15 mouse cellular contexts compared by ENCODE assay signal in the genomic region with DNA sequence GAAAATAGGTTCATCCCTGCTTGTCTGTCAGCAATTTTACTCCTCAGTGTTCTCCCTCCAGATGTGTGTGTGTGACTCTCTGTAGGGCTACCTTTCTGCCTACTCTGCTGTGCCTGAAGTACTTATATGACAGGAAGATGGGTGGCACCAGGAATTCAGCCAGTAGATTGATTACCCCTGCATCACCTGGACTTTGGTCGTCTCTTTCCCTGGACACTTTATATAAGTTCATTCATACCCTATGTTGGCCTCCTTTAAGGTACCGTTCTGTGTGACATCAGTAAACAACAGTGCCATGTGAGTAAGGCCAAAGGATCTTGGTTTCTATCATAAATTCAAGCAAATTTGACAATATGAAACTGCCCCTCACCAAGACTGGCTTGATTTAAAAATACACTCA. TPM values are rescaled to one million over a fixed set of nuclear protein-coding genes. Genes with fewer than 3 reads are reported as not detected.
DNase-seq lines count a peak whose midpoint lies in the region; ATAC-seq and TF ChIP-seq lines count a peak whose summit lies in the region.
"Not testable (repeated sequence)": the region's sequence is repeated elsewhere in the genome, so short reads cannot be mapped to it uniquely, and the experiment has no call there.
"Had no signal": no experiment of that assay in that cellular context is flagged by ENCODE, and none has a peak within 500 bp of the region (broad histone marks: within the 10 kb centered on the region; RNA-seq: fewer than 3 reads in every experiment).

A gene (minus strand): TSS at position 101 of the 400 bp plus-strand sequence.

- WGBS in liver, adult 2 months = 38% methylated on average over 1 of the region's 2 CpGs
- WGBS in liver, postnatal 0 days (ENCODE audit: insufficient replicate concordance) = 54% methylated on average over 1 of the region's 2 CpGs

- not testable (repeated sequence) for H3K4me1 ChIP-seq in liver, adult 2 months (ENCODE audit: control insufficient read depth, insufficient read depth, low read length); liver, postnatal 0 days (ENCODE audit: insufficient read depth)

- not testable (repeated sequence) for H3K27me3 ChIP-seq in liver, adult 2 months (ENCODE audit: control insufficient read depth, insufficient read depth, low read length); liver, postnatal 0 days (ENCODE audit: insufficient read depth, low read length)

- H3K4me2 ChIP-seq in liver, postnatal 0 days (ENCODE audit: low read depth, low read length) = not testable (repeated sequence)

- not testable (repeated sequence) for H3K9me3 ChIP-seq in liver, postnatal 0 days (ENCODE audit: low read length)

- not testable (repeated sequence) for H3K79me2 ChIP-seq in liver, adult 2 months (ENCODE audit: control insufficient read depth, insufficient read depth, low read length)

- H3K4me3 ChIP-seq in liver, adult 2 months (ENCODE audit: insufficient read depth, low read depth, low read length); liver, postnatal 0 days (ENCODE audit: low read depth, low read length): not testable (repeated sequence)

- not testable (repeated sequence) for TF ChIP-seq POLR2A in liver, adult 2 months (IDR thresholded peaks at IDR 0.05; ENCODE audit: extremely low read depth, insufficient read depth, low read length)

- not testable (repeated sequence) for H3K9ac ChIP-seq in liver, adult 2 months (ENCODE audit: low read depth, low read length); liver, postnatal 0 days (replicated peaks)

- not testable (repeated sequence) for DNase-seq in liver, adult 2 months (ENCODE audit: extremely low read depth, low read depth, low spot score); liver, postnatal 0 days

- not testable (repeated sequence) for H3K36me3 ChIP-seq in liver, adult 2 months (ENCODE audit: control insufficient read depth, insufficient read depth, low read length); liver, postnatal 0 days (replicated peaks; ENCODE audit: insufficient read depth, low read length)

- TF ChIP-seq EP300 in liver, postnatal 0 days (IDR thresholded peaks at IDR 0.05; ENCODE audit: low read depth) = not testable (repeated sequence)

- H3K27ac ChIP-seq in liver, adult 2 months (replicated peaks; ENCODE audit: insufficient read depth, low read depth, low read length); liver, postnatal 0 days (ENCODE audit: low read depth): not testable (repeated sequence)

- TF ChIP-seq CTCF in liver, adult 2 months (IDR thresholded peaks at IDR 0.05; ENCODE audit: low read depth, low read length); liver, postnatal 0 days (IDR thresholded peaks at IDR 0.05; ENCODE audit: low read depth): not testable (repeated sequence)

- not testable (repeated sequence) for ATAC-seq in liver, postnatal 0 days

RNA-seq across cellular contexts. Expression of the gene that starts here (rescaled TPM):
- total RNA-seq in liver, adult 2 months (2014; rRNA removed) = 7.7 and 1,953 TPM in 2 replicates
- polyA plus RNA-seq in liver, adult 2 months (2012; rRNA removed) = 114 and 560 TPM in 2 replicates
- polyA plus RNA-seq in liver, postnatal 0 days (2015; fragmentation: Nextera tagmentation; extraction: Ambion mirVana) = 188 and 236 TPM in 2 replicates
- total RNA-seq: adrenal gland, postnatal 25 days; adrenal gland, postnatal 36 days; CH12.LX; ES-E14; MEL had no signal
- polyA plus RNA-seq: activated CD4-positive, CD25-positive, alpha-beta regulatory T cell, adult 4 months; adrenal gland, adult 2 months; brain, embryonic 14.5 days; C2C12; CD4-positive, CD25-positive, alpha-beta regulatory T cell, adult 4 months; cerebellum, adult 2 months; G1E; Patski had no signal
